Mouse (Mus musculus) urinary bladder, adult 18-20 months (tissue): ENCODE data around the gene Itm2a.

Source experiments
- DNase-seq, 2 experiments: peaks; one replicate each; pipeline ENCODE4 v3.0.0; 2022; ENCODE audit warnings: low spot score in 2 of 2, mixed read lengths in 2 of 2

Itm2a gene

GRCm38 (mm10) chrX:107402915-107403912 lies at the start of gene Itm2a:
Itm2a (minus strand) TSS chrX:107403376.
- peak in 1 of 2 experiments; percentile 9 for DNase-seq

- no peak for DNase-seq
These were observed 32.7 kb upstream of the Itm2a start for GRCm38 (mm10) chrX:107435887-107436286.

DNA sequence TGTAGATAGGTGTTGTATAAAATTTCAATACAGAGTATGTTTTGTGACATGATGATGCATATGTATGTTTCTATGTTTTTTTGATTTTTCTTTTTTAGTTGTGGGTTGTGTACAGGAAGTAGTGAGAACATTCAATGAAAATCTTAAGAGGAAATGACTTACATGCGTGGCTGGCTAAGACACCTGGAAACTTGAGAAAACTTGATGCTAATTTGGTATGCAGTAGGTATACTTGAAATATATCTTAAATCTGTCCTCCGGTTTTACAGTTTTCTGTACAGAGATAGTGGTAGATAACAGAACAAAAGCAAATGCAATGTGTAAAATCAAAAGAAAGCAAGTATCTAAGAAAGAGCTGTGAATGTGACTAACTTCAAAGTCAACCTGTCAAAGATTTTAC lies 18.1 kb upstream of the Itm2a start:
- no peak for DNase-seq

GRCm38 (mm10) chrX:107417345-107417744 lies 14.2 kb upstream of the Itm2a start:
- no peak for DNase-seq

DNA sequence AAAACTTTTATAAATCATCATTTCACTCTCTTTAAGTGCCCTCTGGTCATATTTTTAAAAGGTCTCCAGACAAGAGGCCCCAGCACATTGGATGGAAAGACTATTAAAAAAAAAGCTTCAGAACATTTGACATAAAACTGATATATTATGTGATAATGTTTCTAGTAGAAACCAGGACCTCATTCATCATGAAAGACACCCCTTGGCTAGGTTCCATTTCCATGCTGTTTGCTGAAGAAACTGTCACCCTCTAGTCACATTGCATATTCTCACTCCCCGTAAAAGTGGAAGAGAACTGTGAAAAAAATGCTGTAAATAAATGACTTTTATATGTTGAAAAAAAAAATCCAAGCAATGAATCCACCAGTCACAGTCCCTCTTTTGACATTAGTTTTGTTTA lies 12.8 kb upstream of the Itm2a start:
- no peak for DNase-seq

- DNase-seq, result peak in 1 of 2 experiments; percentile 1
These were observed 695 bp downstream of the Itm2a start for GRCm38 (mm10) chrX:107402481-107402880.

DNA sequence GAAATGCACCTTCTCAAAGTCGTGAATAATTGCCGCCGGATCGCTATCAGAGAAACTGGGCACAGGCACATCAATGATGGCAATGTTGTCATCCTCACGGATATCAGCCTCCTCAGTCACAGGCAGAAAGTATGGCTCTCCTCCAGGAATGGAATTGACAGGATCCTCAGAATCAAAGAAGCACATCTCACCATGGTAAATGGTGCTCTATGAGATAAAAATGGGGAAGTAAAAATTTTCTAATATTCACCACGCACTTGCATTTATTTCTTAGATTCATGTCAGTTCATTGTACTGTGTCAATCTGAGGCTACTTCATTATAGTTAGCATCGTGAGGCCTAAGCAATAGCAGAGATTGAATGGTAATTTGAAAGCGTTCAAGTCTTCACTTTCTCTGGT lies 4.1 kb downstream of the Itm2a start:
- DNase-seq, result no peak

DNA sequence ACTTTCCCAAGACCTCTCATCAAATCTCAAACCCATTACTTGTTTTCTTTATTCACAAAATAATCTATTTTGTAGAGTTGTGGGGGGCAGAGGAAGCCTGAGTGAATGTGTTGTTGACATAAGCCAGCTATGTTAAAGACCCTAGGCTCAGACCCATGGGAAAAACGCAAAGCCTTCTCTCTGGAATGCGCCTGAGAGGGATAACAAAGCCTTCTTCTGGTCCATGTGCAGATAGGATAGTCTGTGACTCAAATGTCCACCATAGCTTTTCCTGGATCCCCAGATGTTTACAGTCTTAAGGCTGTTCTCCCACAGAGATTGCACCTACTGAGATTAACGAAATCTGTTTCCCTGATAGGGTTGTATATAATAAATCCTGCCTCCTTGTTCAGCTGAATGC lies 9.9 kb downstream of the Itm2a start:
- DNase-seq, result no peak

GRCm38 (mm10) chrX:107375329-107375728 lies 27.8 kb downstream of the Itm2a start:
- no peak for DNase-seq
